Mouse (Mus musculus): ENCODE data around the gene 6430548M08Rik.

6430548M08Rik gene

DNA sequence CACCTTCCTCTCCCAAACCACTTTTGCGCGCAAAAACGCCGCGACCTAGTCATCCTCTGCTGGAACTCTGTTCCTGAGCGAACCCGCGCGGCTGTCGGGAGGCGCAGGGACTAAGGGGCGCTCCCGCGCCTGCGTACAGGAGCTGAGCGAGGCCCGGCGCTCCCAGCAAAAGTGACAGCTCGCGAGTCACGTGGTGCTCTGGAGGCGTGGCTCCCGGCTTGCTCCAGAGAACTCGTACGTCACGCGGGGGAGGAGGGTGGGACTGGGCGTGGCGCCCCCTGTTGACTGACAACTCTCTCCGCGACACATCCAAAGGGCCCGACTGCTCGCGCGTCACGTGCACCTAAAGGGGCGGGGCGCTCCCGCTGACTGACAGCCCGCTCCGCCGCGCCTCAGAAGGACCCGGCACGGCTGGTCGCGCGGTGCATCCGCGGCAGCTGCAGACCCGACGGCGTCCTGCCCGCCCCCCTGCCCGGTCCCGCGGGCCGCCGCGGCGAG lies at the start of gene 6430548M08Rik:
6430548M08Rik (plus strand) TSS at position 395 of the 498 bp plus-strand sequence.
- DNase-seq: peak; percentile 100

DNA sequence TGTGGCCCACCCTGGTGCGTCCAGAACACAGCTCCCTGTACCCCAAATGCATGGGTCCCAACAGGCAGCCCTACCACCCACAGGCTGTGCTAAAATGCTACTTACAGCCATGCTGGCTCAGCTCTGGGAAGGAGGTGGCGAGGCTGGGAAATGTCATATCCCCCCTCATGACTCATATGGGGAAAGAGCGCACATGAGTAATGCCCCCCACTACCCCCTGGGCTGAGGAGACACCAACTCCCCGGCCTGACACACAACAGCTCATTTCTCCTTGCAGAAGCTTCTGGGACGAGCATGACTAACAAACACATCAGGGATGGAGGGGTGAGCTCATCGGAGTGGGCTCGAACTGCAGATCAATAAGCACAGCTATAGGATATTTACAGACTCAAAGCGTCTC lies 48.3 kb upstream of the 6430548M08Rik start:
- DNase-seq: no peak

DNA sequence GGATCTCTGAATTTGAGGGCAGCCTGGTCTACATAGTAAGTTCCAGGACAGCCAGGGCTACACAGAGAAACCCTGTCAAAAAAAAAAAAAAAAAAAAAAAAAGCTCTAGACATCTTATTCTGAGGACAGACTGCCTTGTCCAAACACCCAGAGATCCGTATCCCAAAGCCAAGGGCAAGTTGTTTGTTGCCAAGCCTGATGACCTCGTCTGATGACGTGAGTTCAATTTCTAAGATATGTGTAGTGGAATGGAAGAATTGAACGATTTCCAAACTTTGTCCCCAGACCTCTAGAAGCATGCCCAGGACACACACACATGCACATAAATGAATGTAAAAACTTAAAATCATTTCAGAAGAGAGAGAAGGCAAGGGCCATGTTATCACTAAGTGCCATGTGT lies 47.7 kb upstream of the 6430548M08Rik start:
- no peak for DNase-seq

DNA sequence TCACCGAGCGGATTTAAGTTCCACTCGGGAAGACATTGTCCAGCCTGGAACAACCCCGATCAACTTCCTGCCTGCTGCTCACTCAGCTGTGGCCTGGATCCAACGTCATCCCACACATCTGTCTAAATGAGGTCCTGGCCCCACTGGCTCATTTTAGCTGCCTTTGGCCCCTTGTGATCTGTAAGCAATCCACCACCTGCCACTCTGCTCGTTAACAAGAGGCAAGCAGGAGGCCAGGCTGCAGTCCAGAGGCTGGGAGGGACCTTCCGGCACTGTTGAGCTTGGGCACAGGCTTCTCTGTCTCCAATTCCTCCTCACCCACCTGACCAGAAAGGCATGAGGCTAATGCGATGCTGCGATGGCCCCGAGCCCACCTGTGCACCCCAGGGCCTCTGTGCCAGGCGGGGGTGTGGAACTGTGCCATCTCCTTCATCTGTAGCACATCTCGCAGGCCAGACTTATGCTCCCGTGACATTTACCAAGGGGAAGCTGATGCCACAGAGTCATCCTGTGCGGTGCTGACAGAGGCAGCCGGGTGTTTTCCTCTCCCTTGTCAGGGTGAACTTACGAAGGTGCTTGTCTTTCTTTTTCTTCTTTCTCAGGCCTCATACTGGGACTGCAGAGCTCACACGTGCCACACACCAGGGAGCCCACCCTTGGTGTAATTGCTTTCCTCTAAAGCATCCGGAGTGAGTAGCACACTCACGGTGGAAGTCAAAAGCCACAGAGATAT lies 45.9 kb upstream of the 6430548M08Rik start:
- DNase-seq: peak; percentile 69 to 73

DNA sequence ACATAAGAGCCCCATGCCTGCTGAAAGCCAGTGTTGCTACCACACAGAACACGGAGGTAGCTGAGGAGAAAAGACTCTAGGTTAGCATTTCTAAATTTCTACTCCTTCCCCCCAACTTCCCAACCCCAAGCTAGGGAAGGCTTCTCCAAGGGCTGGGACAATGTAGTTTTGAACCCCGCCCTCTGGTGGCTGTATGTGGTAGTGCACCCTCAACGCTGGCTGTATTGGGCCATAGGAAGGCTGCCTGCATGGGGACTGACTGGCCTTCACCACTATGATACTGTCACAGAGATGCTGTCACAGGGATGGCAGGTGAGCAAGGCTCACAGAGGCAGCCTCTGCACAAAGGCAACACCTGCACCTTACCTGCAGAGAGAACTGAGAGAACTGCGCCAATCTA lies 42.3 kb upstream of the 6430548M08Rik start:
- DNase-seq: peak; percentile 92 to 93

DNA sequence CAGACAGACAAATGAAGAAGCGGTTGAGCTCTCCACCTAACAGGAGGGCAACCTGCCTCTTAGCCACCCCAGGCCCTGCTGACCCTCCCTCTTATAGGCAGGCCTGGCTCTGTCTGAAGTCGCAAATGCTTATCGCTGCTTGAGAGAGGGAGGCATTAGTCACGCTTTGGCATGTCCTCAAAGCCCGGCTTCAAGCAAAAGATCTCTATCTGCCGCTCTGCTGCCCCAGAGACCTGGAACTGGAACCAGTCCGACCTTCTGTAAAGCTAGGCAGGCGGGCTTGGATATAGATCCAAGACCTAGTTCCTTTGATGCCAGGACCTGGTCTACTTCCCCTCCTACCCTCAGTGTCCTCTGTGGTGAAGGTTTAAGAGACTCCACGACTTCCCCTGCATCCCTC lies 41.7 kb upstream of the 6430548M08Rik start:
- peak; percentile 76 to 84 for DNase-seq

DNA sequence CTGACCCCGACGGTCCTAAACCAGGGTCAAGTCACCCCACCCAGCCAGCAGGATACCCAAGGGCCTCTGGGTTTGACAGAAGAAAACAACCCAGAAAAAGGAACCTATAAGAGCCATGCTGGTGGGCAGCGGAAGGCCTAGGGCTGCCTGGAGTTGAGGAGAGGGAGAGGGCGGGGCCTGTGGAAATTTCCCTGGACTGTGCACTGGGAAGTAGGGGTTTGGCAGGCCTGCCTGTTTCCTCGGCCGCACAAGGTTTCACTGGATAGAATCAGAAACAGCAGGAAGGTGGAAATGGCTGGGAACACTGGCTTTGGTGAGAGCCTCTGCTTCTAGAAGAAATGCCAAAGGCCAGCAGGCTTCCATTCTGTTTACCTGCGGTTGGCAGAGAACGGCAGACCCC lies 41.1 kb upstream of the 6430548M08Rik start:
- peak; percentile 51 for DNase-seq

DNA sequence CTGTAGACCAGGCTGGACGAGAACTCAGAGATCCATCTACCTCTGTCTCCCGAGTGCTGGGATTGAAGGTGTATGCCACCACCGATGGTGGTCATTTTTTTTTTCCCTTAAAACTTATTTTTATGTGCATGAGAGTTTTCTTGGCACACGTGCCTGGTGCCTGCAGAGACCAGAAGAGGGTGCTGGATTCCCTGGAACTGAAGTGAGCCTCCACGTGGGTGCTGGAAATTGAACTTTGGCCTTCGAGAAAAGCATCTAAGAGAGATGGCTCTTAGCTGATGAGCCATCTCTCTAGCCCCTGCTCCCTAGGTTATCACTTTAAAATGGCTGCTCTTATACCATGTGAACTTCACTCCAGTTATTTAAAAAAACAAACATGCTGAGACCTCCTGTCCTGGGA lies 39.4 kb upstream of the 6430548M08Rik start:
- no peak for DNase-seq

DNA sequence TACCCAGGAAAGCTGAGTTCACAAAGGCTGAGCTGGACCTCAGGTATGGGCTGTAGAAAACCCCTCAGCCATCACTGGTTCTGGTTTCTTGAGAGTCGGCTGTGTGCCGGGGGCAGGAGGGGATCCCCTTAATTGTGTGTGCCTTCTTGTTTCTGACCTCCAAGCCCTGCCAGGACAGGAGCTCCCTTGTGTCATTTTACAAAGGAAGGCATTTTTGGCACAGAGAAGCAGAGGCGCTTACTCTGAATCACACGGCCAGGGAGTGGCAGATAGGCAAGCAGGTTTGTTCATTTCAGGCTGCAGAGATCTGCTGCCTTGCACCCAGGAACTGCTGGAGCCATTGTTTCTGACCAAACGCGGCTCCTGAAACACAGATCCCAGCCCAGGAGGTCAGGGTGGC lies 38.6 kb upstream of the 6430548M08Rik start:
- DNase-seq: no peak

DNA sequence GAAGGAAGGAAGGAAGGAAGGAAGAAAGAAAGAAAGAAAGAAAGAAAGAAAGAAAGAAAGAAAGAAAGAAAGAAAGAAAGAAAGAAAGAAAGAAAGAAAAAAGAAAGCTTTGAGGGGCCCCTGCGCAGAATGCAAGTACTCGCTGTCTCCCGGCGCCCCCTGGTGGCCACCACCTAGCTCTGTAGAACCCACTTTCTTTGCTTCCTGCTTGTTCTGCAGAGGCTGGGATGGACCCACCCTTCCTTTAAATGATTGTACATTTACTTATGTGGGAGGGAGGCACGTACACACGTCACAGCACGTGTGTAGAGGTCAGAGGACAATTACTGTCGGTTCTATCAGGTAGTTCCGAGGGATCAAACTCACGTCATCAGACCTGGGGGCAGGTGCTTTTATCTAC lies 35.9 kb upstream of the 6430548M08Rik start:
- peak; percentile 86 to 93 for DNase-seq

DNA sequence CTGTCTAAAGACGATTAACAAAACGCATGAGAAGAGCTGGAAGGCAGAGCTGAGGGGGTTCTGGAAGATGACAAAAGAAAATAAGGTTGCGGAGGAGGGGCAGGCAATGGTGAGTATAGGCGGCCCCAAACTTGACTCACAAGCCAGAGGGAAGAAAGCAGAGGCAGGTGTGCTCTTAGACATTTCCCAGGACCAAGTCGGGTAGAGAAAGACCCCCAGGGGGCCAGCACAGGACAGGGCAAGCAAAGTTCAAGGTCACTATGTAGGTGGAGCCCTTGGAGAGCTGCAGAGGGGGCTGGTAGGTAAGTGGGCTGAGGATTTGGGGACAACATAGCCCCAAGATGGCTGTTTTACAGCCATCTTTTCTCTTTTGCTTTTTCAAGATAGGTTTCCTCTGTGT lies 34.6 kb upstream of the 6430548M08Rik start:
- DNase-seq: no peak

DNA sequence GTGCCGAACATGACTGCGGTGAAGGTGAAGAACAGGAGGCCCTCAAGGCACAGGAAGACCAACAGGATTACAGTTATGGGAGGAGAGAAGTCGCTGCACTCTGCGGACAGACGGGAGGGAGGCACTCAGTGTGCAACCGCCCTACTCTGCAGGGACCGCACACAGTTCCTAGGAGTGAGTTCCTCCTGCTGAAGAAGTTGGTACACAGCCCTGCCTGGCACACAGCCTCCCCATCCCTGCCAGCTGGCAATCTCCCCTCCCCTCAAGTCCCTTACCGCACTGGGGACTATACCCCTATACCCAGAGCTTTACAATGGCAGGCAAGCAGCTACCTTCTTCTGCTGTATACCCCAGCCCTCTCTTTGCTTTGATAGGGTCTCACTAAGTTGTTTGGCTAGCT lies 30.7 kb upstream of the 6430548M08Rik start:
- peak; percentile 60 to 70 for DNase-seq

DNA sequence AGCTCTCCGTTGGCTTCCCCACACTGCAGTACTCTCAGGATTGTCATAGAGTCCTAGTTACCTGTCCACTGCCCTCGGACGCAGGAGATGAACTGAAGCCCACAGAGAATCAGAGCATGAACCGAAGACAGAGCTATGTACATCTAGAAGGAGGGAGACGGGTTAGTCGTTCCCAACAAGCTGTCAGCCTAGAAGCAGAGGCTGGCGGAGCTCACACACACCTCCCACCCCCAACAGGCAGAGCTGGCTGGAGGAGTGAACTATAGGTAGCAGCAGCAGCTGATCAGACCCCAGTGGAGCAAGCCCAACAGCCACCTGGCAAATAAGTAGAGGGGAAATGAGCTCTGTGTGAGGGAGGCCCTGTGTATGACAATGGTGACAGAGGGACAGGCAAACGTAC lies 29.2 kb upstream of the 6430548M08Rik start:
- DNase-seq: no peak

DNA sequence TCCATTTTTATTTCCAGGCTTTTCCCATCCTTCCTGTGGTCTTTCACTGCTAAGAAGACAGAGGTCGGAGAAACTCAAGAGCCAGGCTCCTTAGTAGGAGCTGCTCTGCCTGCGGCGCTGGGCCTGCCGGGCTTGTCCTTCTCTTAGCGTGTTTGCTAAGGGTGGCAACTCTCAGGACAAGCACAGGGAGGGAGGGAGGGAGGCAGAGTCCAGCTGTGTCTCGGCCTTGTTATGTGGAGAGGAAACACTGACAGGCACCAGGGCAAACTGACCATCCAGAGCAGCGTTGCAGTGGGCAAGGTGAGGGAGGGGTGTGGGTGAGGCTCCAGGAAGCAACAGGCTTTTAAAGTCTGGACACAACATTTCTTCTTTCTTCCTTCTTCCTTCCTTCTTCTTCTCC lies 24.4 kb upstream of the 6430548M08Rik start:
- DNase-seq: no peak

DNA sequence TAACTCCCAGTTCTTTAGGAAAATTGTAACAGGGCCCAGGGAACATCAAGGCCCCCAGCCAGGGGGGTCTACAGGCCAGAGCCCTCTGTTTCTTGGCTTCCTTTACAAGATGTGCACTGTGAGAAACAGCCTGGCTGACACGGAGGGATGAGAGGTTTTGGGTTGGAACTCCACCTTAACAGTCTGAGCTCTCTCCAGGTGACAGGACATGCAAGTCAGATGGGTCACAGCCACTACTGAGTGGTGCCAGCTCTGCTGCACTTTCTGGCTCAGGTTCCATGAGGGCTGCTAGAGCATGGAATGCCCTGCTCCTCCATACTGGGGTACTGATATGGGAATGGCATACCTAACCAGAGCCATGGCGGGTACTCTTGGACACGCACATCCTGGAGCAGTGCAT lies 22.9 kb upstream of the 6430548M08Rik start:
- peak; percentile 76 to 79 for DNase-seq

DNA sequence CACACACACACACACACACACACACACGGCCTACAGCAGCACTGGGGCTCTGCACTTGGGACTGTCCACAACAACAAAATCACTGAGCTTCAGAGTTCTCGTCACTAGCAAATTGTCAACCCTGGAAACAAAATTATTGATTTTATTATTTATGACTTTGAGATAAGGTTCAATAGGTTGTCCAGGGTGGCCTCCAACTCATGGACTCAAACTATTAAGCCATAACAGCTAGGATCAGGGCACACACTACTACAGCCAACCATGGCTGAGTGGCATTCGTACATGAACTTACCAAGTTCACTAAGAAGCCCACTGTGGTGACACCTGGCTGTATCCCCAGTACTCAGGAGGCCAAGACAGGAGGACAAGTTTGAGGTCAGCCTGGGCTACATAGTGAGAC lies 20.8 kb upstream of the 6430548M08Rik start:
- DNase-seq: no peak

DNA sequence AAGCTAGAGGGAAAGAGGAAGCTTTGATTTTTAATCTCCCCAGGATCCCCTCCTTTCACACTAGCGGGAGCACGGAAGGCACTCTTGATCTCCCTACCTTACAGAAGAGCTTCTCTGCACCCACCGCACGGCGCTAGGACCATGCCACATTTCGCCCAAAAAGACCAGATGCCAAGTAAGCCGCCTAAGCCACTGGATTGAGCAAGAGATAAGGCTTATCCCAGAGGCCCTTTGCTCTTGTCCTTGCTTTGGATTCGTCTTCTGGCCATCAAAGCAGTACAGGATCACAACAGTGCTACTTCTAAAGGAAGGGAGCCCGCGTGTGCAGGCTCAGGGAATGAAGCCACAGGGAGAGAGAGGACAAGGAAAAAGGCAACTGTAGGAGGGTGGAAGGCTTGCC lies 19.2 kb upstream of the 6430548M08Rik start:
- no peak for DNase-seq

DNA sequence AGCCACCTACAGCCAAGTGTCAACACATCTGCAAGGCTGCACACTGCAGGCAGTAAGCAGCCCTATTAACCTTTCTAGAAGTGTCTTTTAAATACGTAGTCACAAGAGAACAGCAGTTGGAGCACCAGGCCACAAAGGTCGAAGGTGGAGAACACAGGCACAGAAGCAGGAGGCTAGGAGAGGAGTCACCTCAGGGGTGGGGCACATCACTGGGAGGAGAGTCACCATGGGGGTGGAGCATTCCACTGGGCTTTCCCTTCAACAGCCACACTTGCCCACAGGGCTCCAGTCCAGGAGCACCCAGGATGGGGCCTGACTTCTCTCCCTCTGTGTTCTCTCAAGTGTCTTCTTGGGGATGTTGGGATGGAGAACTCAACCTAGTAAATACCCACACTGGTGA lies 17.5 kb upstream of the 6430548M08Rik start:
- DNase-seq: no peak

DNA sequence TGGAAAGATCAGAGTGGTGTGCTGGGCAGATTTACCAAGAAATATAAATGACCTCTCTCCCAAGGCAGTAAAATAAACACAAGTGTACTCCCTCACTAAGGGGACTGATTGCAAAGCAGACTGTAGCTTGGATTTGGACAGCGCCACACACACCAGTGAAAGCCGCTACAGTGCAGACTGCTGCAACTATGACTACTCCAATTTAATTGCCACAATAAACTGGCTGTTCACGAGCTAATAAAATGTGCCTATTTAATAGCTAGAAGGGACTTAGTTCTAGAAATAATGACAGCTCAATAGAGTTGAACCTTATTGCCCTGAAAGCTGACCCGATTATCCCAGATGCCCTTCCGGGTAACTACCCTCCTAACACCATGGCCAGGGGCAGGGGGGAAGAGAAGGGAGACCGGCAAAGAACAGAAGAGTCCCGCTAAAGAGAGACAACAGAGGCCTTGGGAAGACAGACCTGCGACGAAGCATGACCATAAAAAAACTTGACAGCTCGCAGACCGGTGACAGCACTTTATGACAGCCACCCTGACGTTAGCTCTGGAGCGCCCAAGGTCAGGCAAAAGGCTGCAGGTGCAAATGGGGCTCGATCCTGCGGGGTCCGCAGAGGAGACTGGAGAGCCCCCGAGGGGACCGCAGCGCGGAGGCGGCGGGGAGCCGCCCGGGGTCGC lies 13.4 kb upstream of the 6430548M08Rik start:
- no peak for DNase-seq

DNA sequence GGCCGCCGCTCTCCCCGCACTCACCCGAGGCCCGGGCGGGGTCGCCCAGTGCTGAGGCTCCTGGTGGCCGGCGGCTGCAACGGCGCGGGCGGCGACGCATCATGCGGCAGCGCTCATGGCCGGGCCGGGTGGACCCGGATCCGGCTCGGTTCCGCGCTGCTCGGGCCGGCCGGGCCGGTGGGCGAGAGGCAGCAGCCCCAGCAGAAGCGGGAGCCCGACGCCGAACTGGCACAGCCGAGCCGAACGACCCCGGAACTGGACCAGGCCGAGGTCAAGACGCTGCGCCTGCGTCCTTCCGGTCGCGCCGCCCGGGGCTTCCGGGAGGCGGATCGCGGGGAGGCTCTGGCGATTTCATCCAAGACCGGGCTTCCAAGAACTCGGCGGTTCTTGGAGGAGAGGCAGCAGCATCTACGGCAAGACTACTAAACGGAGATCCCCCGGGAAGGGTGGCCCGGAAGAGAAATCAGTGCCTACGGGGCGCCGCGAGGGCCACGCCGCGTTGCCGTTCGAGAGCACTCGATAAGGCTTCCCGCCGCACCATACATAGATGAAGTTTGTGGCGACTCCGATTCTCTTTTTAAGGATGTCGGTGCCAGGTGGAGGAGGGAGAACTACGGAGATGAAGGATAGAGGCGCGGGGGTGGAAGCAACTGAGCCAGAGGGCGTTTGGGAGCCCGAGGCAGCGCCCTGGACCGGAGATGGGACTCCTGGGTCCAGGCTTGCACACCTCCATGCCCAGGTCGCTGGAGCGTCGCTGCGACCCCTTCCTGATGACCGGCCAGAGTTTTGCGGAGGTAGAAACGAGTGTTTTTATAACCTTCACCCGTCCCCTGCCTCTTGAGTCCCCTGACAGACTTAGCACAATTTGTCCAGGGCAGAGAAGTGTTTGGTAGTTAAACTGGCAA lies 12.6 kb upstream of the 6430548M08Rik start, which contains the start of gene Zdhhc7:
Zdhhc7 (minus strand) TSS at position 415 of the 905 bp plus-strand sequence.
- peak; percentile 90 to 92 for DNase-seq

DNA sequence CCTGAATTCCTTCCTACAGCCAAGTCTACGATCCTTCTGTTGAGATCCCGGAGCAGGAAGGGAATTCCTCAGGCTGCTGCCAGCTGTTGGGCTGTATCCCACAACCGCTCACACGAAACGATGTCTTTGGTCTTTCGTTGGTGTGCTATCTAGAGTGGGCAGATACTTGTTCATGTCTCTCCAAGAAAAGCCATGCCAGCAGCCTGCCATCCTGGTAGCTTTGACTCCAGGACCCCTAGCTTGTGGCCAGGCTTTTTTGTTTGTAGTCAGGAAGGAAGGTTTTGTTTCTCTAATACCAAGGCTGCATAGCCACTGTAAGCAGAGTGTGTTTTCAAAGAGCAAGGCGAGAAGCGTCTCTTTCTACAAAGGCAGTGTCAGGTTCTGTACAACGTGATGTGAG lies 10.0 kb upstream of the 6430548M08Rik start:
- no peak for DNase-seq

DNA sequence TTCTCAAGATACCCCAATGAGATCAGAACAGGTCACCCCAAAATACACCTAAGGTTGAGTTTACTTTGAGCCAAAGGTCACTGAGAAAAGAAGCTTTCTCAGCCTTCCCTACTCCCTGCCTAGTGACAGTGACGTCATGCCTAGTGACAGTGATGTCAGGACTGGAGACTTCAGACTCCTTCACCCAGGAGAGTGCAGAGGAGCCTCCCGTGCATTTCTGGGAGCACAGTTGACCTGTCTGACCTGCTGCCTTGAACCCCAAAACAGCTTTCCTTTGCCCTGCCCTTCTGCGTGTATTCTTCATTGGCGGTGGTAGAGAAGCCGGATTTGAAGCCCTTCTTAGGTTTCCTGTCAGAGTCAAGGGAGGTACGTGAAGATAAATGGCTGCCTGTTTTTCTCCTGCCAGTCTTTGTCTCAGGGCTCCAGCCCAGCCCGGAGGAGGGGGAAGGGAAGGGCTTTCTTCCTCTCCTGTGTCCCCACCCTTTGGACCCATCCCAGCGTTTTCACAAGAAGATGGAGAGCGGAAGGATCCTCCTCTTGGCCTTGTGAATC lies 9.2 kb upstream of the 6430548M08Rik start:
- no peak for DNase-seq

DNA sequence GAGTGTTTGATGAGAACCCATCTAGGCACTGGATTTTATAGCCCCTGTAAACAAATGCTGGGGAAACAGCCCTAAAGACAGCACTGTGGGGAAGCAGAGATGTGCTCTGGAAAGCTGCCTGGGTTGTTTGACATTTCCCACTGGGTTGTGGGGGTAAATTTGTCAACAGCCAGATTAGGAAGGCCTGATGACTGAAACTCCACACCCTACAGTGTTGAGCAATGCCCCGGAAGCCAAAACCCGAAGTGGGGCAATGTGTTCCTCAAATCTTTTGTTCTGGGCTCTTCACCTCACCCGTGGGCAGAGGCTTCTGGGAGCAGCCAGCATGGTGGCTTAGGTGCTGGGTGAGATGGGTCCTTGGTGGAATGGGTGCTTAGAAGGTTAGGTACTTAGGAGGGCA lies 4.8 kb upstream of the 6430548M08Rik start:
- DNase-seq: no peak

Measured in cerebellum, postnatal 25 days (tissue).